Mouse (Mus musculus) liver (tissue): ENCODE results near the gene Capn6.

Experiments
- DNase-seq: peaks from one replicate; pipeline ENCODE4 v3.0.0-alpha.2; 2020; ENCODE audit warnings: mixed read lengths

Capn6 gene

DNA sequence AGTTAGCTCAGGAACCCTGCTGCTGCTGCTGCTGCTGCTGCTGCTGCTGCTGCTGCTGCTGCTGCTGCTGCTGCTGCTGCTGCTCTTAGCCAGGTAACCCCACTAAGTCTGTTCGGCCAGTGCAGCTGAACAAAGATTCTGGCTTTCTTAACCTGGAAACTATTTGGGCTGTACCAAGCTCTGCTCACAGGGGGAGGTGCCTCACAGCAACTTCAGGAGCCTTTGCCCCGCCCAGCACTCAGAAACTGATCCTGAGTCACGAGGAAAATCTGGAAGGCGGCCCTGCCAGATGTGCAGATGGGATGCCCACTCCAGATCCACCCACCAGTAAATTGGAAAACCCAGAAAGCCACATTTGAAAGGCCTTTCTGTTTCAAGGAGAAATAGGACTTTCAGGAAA lies at the start of gene Capn6:
Gene Capn6 (minus strand): TSS at position 203 of the 400 bp plus-strand sequence.
- DNase-seq = peak; percentile 30

DNA sequence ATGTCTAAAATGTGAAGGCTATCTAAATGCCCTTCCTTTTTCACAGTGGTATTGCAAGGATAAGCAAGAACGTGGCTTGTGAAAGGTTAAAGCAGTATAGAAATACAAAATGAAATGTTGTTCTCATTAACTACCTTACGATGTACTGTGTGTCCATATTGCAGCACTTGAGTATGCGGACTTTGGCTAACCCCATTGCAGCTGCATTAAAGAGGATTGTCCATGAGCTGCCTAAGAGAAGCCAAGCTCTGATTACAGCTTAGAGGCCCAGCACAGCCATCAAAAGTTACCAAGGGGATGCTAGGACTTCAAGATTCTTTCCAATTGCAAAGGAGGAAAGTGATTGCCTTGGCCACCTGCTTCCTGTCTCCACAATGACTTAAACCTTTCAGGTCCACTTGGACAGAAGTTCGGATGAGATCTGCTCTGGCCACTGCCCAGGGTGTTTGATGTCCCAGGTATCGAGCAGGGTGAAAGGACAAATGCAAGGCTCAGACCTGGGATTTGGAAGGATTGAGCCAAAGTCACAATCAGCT lies 40.0 kb upstream of the Capn6 start:
- no peak for DNase-seq

DNA sequence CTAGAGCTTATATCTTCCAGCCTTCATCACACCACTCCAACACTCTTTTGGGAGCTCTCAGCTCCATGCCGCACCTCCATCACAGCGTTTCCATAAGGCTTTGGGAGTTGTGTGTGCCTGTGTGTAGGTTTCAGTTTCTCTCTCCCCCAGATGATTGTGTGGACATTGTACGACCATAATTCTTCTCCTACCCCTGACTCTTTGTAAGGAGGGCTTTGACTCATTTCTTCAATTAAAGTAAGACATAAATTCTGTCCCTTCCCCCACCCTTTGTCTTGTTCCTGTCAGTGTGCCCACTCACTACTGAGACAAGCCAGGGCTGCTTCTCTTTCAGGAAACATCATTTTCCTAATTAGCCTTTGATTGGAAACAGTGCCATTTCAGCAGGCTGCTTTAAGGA lies 24.1 kb upstream of the Capn6 start:
- no peak for DNase-seq

DNA sequence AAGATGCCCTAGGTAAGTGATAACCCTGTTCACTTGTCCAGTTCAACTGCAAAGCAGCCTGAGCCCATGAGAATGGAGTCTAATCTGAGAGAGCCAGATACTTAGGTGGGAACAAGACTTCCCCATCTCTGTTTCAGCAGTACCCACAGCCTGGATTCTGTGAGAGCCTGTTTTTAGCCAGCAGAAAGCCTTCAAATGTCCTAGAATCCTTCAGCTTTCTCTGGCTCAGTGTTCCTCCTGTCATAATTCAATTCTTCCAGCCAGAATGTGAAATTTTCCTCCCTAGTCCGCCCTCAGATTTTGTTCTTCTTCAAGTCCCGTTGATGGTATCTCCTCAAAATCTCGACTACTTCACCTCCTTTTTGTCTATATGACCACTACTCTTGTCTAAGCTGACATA lies 22.8 kb upstream of the Capn6 start:
- no peak for DNase-seq

DNA sequence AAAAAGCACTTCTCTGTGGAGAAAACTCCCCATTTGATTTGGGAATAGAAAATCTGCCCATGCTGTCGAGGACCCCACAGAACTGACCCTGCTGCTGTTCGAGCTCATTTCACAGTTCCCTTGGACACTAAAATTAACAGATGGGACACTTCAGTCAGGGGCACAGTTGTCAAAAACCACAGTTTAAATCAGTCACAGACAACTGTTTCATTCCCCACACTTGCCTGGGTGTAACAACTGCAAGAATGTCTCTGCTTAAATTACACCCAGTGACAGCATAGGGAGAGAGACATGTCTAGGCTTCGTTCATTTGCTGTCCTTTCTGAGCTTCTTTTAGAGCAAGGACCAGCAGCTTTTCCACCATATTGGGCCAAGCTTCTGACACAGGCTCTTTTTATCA lies 19.4 kb upstream of the Capn6 start:
- no peak for DNase-seq

DNA sequence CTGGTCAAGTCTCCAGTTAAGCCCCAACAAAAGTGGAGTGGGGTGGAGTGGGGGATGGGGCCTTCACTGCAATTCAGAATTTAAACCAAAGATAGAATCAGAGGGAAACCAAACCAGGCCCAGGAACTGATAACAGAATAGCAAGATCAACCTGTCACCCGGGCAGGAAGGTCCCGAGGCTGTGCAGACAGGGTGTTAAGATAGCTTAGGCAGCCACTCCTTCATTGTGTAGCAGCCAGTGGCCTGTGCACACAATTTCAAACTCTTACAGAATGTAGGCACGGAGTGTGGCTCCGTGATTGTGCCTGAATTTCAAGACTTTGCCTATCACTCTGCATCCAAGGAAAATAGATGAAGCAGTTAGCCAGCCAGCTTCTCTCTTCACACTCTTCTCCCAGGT lies 693 bp downstream of the Capn6 start:
- no peak for DNase-seq

DNA sequence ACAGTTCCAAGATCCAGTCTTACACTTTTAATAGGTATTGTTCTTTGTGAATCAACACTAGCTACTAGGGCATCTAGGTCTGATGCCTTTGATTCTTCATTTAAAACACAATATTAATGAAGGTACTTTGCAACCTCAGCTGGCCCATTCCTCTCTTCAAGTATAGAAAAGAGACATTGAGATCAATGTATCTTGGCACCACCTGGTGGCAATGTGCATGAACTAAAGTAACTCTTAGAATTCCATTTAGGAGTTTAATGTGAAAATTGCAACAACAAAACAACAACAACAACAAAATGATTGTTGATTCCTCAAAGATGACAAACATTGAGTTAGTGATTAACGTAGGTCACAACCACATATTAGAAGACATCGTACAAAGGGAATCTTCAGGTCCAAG lies 8.3 kb downstream of the Capn6 start:
- DNase-seq = no peak

DNA sequence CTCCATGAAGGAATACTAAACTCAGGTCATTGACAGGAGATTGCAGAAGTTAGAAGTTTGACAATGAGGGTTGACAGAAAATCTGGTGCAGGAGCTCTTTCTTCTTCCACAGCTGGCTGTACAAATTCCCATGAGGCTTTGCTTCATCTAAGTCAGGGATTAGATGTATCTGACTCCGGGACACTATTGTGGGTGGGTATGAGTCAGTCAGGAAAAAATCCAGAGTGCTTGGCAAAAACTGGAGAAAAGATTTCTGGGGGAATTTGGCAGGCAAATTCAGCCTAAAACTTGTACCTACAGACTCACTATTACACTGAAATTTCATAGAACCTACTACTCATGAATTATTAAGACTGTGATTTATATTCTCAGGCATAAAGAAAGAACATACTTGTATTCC lies 11.3 kb downstream of the Capn6 start:
- DNase-seq = no peak

DNA sequence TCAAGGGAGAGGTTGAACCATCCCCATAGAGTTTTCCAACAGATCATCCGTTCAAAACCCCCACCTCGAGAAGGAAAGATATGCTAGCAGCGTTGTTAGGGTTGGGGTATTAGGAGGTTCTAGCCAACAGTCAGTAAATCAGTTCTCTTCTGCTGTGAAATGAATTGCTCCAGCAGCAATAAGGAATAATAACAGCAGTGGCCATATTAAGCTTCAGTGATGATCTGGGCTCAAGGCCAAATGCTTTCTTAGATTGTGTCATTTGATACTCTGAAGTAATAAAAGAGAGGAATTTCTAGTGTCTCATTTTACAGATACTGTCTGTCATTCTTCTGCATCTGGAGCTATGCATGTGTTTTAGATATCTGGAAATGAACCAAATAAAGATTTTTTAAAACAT lies 64.7 kb downstream of the Capn6 start:
- no peak for DNase-seq
